Mouse (Mus musculus): ENCODE data around the gene Cbx2. TPM values are rescaled to one million over a fixed set of nuclear protein-coding genes. Genes with fewer than 3 reads are reported as not detected.
A peak's percentile ranks its signal among the peaks of the same experiment; 100 is the strongest.

The Cbx2 gene
- total and polyA plus RNA-seq, 2 experiments, result 2.9 to 3.9 TPM

DNA sequence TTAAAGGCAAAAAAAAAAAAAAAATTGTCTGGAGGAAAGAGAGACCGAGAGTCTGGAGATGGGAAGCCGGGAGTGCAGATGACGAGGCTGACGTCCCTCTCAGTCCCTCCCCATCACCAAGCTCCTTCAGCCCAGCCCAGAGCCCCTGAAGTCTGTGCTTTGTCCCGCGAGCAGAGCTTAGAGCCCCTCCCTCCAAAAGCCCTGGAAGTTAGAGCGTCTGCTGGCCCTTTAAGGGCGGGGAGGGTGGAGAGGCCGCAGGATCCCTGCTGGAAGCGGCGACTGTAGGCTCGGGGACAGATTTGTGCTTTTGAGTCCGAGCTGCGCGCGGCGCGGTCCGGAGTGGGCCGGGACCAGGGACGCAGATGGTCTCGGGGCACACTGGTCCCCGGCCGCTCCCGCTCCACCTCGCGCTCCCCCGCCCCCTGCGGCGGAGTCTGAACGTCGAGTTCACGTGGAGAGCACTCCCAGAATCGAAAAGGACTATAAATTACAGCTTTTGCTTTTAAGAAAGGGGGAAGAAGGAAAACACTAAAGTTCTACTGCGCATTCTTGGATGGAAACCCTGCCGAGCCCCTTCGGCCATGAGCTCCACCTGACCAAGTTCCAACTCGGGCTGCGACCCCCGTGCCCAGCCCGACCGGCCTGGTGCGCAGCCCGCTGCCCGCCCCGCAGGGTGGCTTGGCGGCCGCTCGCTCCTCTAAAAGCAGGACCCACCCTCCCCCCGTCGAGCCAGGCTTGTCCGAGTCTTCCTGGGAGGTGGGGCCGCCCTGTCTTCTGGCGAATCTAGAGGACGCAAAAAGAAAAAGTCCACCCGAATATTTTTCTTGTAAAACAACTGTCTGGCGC, 14.4 kb downstream of the Cbx2 start:
- no peak overlapping the region for H3K27ac ChIP-seq (replicated peaks; ENCODE audit: insufficient read depth, low read depth, low read length)
- H3K79me2 ChIP-seq (ENCODE audit: control insufficient read depth, insufficient read depth, low read length), result no peaks in the 10 kb centered on the region
- 0 out of 2 replicates have a peak, but pooled peaks cover 9% of the 10 kb centered on the region for H3K27me3 ChIP-seq (ENCODE audit: control insufficient read depth, insufficient read depth, low read length)
- 20% methylated on average over 56 of the region's 57 CpGs for WGBS
- TF ChIP-seq CTCF (IDR thresholded peaks at IDR 0.05; ENCODE audit: low read depth, low read length) (no peak), POLR2A (IDR thresholded peaks at IDR 0.05; ENCODE audit: extremely low read depth, insufficient read depth, low read length) (no peak)
- H3K36me3 ChIP-seq (ENCODE audit: control insufficient read depth, insufficient read depth, low read length), result no peaks in the 10 kb centered on the region; the same call in 1 of the 2 replicates
- H3K4me3 ChIP-seq (ENCODE audit: insufficient read depth, low read depth, low read length), result peak overlapping the region; percentile 46; the same call in 1 of the 2 replicates
- peak overlapping the region; percentile 64 for H3K9ac ChIP-seq (ENCODE audit: low read depth, low read length)
- DNase-seq (ENCODE audit: extremely low read depth, low read depth, low spot score), result no peak
- peaks cover 14% of the 10 kb centered on the region for H3K4me1 ChIP-seq (ENCODE audit: control insufficient read depth, insufficient read depth, low read length)

- DNase-seq (ENCODE audit: extremely low read depth, low read depth, low spot score), result no peak
- H3K9ac ChIP-seq (ENCODE audit: low read depth, low read length), result no peak overlapping the region
- H3K27ac ChIP-seq (replicated peaks; ENCODE audit: insufficient read depth, low read depth, low read length), result no peak overlapping the region
- no peak for TF ChIP-seq CTCF (IDR thresholded peaks at IDR 0.05; ENCODE audit: low read depth, low read length)
- no peak for TF ChIP-seq POLR2A (IDR thresholded peaks at IDR 0.05; ENCODE audit: extremely low read depth, insufficient read depth, low read length)
- peaks cover 14% of the 10 kb centered on the region for H3K4me1 ChIP-seq (ENCODE audit: control insufficient read depth, insufficient read depth, low read length)
- 61% methylated on average over 18 of the region's 18 CpGs for WGBS
- 0 out of 2 replicates have a peak, but pooled peaks cover 9% of the 10 kb centered on the region for H3K27me3 ChIP-seq (ENCODE audit: control insufficient read depth, insufficient read depth, low read length)
- H3K79me2 ChIP-seq (ENCODE audit: control insufficient read depth, insufficient read depth, low read length), result no peaks in the 10 kb centered on the region
- no peaks in the 10 kb centered on the region; the same call in 1 of the 2 replicates for H3K36me3 ChIP-seq (ENCODE audit: control insufficient read depth, insufficient read depth, low read length)
- no peak overlapping the region for H3K4me3 ChIP-seq (ENCODE audit: insufficient read depth, low read depth, low read length)
These were observed 15.1 kb downstream of the Cbx2 start for GRCm38 (mm10) chr11:119037780-119038401.

- WGBS, result 87% methylated on average over 22 of the region's 22 CpGs
- peaks cover 14% of the 10 kb centered on the region for H3K4me1 ChIP-seq (ENCODE audit: control insufficient read depth, insufficient read depth, low read length)
- no peak for TF ChIP-seq POLR2A (IDR thresholded peaks at IDR 0.05; ENCODE audit: extremely low read depth, insufficient read depth, low read length)
- no peak for TF ChIP-seq CTCF (IDR thresholded peaks at IDR 0.05; ENCODE audit: low read depth, low read length)
- H3K27me3 ChIP-seq (ENCODE audit: control insufficient read depth, insufficient read depth, low read length), result 0 out of 2 replicates have a peak, but pooled peaks cover 9% of the 10 kb centered on the region
- no peaks in the 10 kb centered on the region; the same call in 1 of the 2 replicates for H3K36me3 ChIP-seq (ENCODE audit: control insufficient read depth, insufficient read depth, low read length)
- H3K79me2 ChIP-seq (ENCODE audit: control insufficient read depth, insufficient read depth, low read length), result no peaks in the 10 kb centered on the region
- no peak for DNase-seq (ENCODE audit: extremely low read depth, low read depth, low spot score)
- H3K9ac ChIP-seq (ENCODE audit: low read depth, low read length), result no peak overlapping the region
- no peak overlapping the region for H3K4me3 ChIP-seq (ENCODE audit: insufficient read depth, low read depth, low read length)
- no peak overlapping the region for H3K27ac ChIP-seq (replicated peaks; ENCODE audit: insufficient read depth, low read depth, low read length)
These were observed 16.2 kb downstream of the Cbx2 start for GRCm38 (mm10) chr11:119038744-119039484.

DNA sequence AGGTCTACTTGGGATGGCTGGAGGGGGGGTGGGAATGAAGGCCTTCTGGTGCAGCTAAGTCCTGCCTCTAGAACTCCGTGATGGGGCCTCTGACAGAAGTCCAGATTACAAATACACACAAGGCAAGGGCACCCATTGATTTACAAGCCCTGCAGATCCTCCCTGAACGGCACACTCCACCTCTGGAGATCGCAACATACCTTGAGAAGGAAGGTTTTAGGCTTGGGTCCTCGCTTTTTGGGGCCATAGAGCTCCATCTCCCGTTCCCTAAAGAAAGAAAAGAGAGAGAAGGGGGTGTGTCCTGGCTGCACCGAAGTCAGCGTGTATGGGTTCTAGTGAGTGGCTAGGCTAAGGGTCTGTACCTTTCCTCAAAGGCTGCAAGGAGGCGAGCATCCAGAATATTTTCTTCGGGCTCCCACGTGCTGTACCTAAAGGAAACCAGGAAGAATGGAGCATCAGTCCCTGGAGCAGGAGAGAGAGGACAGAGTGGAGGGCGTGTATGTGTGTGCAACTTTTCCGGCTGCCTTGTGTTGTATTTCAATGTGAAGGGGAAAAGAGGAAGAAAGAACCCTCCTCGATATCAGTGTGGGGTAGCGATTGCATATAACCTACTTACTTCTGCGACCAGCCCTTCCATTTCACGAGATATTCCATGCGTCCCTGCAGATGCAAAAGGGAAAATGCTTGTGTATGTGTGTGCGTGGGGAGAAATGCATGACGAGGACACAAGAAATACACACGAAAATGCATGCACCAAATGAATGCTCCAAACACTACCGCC, 17.2 kb downstream of the Cbx2 start:
- TF ChIP-seq POLR2A (IDR thresholded peaks at IDR 0.05; ENCODE audit: extremely low read depth, insufficient read depth, low read length) (no peak), CTCF (IDR thresholded peaks at IDR 0.05; ENCODE audit: low read depth, low read length) (no peak)
- Histone ChIP-seq H3K4me1 (ENCODE audit: control insufficient read depth, insufficient read depth, low read length) (peaks cover 19% of the 10 kb centered on the region), H3K9ac (ENCODE audit: low read depth, low read length) (peak overlapping the region; percentile 97), H3K27me3 (ENCODE audit: control insufficient read depth, insufficient read depth, low read length) (0 out of 2 replicates have a peak, but pooled peaks cover 9% of the 10 kb centered on the region), H3K27ac (replicated peaks; ENCODE audit: insufficient read depth, low read depth, low read length) (no peak overlapping the region), H3K79me2 (ENCODE audit: control insufficient read depth, insufficient read depth, low read length) (no peaks in the 10 kb centered on the region), H3K4me3 (ENCODE audit: insufficient read depth, low read depth, low read length) (peak overlapping the region; percentile 94), H3K36me3 (ENCODE audit: control insufficient read depth, insufficient read depth, low read length) (no peaks in the 10 kb centered on the region; the same call in 1 of the 2 replicates)
- 32% methylated on average over 21 of the region's 21 CpGs for WGBS
- DNase-seq (ENCODE audit: extremely low read depth, low read depth, low spot score), result no peak

Measured in liver, adult 2 months (tissue).